Mouse (Mus musculus): ENCODE measurements around the gene Spindoc.

DNA sequence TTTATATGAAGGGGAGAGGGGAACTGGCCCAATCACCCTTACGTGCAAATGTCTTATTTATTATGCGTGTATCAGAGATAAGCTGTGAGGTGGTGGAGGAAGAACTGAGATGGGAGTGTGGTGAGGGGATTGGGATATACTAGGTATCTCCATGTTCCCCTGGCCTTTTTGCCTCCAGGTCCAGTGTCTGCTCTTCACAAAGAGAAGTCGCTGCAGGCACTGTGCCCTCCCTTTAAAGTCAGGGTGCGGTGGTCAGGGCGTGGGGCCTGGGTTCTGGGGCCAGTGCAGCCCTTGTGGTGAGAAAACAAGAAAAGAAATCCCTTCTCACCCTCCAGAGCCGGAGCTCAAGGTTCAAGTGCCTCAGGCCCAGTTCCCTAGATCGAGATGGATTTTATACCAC is 41.3 kb upstream of the Spindoc start:
- TF ChIP-seq POLR2A (IDR thresholded peaks at IDR 0.05; ENCODE audit: insufficient read depth, low read depth, low read length) (no peak), CTCF (IDR thresholded peaks at IDR 0.05; ENCODE audit: insufficient read depth, low read depth, low read length) (no peak)
